Mouse (Mus musculus): ENCODE data around the gene Fbln2. TPM values are rescaled to one million over a fixed set of nuclear protein-coding genes. Genes with fewer than 3 reads are reported as not detected.

The Fbln2 gene
- polyA plus RNA-seq, 1 experiment from 2014 or later, result 162 TPM

- no peaks in the 10 kb centered on the region for H3K27me3 ChIP-seq (ENCODE audit: control insufficient read depth, insufficient read depth, low read length)
- no peaks in the 10 kb centered on the region; the same call in 1 of the 2 replicates for H3K36me3 ChIP-seq (ENCODE audit: control insufficient read depth, insufficient read depth)
- no peak overlapping the region for H3K27ac ChIP-seq (ENCODE audit: low read length)
- no peaks in the 10 kb centered on the region for H3K9me3 ChIP-seq (replicated peaks; ENCODE audit: control insufficient read depth, low read length)
- H3K4me3 ChIP-seq (ENCODE audit: low read length), result no peak overlapping the region
- H3K9ac ChIP-seq (ENCODE audit: low read length), result no peak overlapping the region
- no peak overlapping the region for H3K4me2 ChIP-seq (ENCODE audit: low read depth, low read length)
- WGBS, result 51% methylated on average over 3 of the region's 3 CpGs
- ATAC-seq (replicated peaks; ENCODE audit: extremely low read depth, insufficient read depth, low FRiP score), result no peak
- H3K4me1 ChIP-seq (ENCODE audit: control insufficient read depth, insufficient read depth, low read length), result no peaks in the 10 kb centered on the region
Observed at GRCm38 (mm10) chr6:91174211-91174610, 38.0 kb upstream of the Fbln2 start.

- no peak for ATAC-seq (replicated peaks; ENCODE audit: extremely low read depth, insufficient read depth, low FRiP score)
Observed at GRCm38 (mm10) chr6:91180767-91181171, 31.5 kb upstream of the Fbln2 start.

GRCm38 (mm10) chr6:91181320-91181719, 30.9 kb upstream of the Fbln2 start:
- Histone ChIP-seq H3K9ac (ENCODE audit: low read length) (no peak overlapping the region), H3K9me3 (replicated peaks; ENCODE audit: control insufficient read depth, low read length) (no peaks in the 10 kb centered on the region), H3K4me3 (ENCODE audit: low read length) (no peak overlapping the region), H3K4me1 (ENCODE audit: control insufficient read depth, insufficient read depth, low read length) (peaks cover 12% of the 10 kb centered on the region), H3K27ac (ENCODE audit: low read length) (0 out of 2 replicates have a peak overlapping the region, but pooled peaks have one; percentile 6), H3K27me3 (ENCODE audit: control insufficient read depth, insufficient read depth, low read length) (no peaks in the 10 kb centered on the region), H3K4me2 (ENCODE audit: low read depth, low read length) (no peak overlapping the region), H3K36me3 (ENCODE audit: control insufficient read depth, insufficient read depth) (no peaks in the 10 kb centered on the region)
- 73% methylated on average over 2 of the region's 2 CpGs for WGBS
- peak; percentile 31; the same call in 1 of the 2 replicates for ATAC-seq (replicated peaks; ENCODE audit: extremely low read depth, insufficient read depth, low FRiP score)

More at GRCm38 (mm10) chr6:91180767-91181171, 31.5 kb upstream of the Fbln2 start:
- H3K9me3 ChIP-seq (replicated peaks; ENCODE audit: control insufficient read depth, low read length), result no peaks in the 10 kb centered on the region
- H3K4me2 ChIP-seq (ENCODE audit: low read depth, low read length), result no peak overlapping the region
- H3K27ac ChIP-seq (ENCODE audit: low read length), result 0 out of 2 replicates have a peak overlapping the region, but pooled peaks have one; percentile 6
- H3K36me3 ChIP-seq (ENCODE audit: control insufficient read depth, insufficient read depth), result no peaks in the 10 kb centered on the region
- peaks cover 12% of the 10 kb centered on the region for H3K4me1 ChIP-seq (ENCODE audit: control insufficient read depth, insufficient read depth, low read length)
- WGBS, result 63% methylated on average over 9 of the region's 9 CpGs
- H3K27me3 ChIP-seq (ENCODE audit: control insufficient read depth, insufficient read depth, low read length), result no peaks in the 10 kb centered on the region
- H3K4me3 ChIP-seq (ENCODE audit: low read length), result no peak overlapping the region
- H3K9ac ChIP-seq (ENCODE audit: low read length), result no peak overlapping the region

GRCm38 (mm10) chr6:91182075-91182490, 30.2 kb upstream of the Fbln2 start:
- Histone ChIP-seq H3K27me3 (ENCODE audit: control insufficient read depth, insufficient read depth, low read length) (no peaks in the 10 kb centered on the region), H3K4me2 (ENCODE audit: low read depth, low read length) (no peak overlapping the region), H3K9ac (ENCODE audit: low read length) (no peak overlapping the region), H3K4me3 (ENCODE audit: low read length) (no peak overlapping the region), H3K9me3 (replicated peaks; ENCODE audit: control insufficient read depth, low read length) (no peaks in the 10 kb centered on the region), H3K27ac (ENCODE audit: low read length) (no peak overlapping the region), H3K36me3 (ENCODE audit: control insufficient read depth, insufficient read depth) (no peaks in the 10 kb centered on the region), H3K4me1 (ENCODE audit: control insufficient read depth, insufficient read depth, low read length) (peaks cover 12% of the 10 kb centered on the region)
- WGBS, result 55% methylated on average over 4 of the region's 4 CpGs
- no peak for ATAC-seq (replicated peaks; ENCODE audit: extremely low read depth, insufficient read depth, low FRiP score)

GRCm38 (mm10) chr6:91183041-91183440, 29.2 kb upstream of the Fbln2 start:
- Histone ChIP-seq H3K4me3 (ENCODE audit: low read length) (no peak overlapping the region), H3K4me1 (ENCODE audit: control insufficient read depth, insufficient read depth, low read length) (peaks cover 19% of the 10 kb centered on the region), H3K4me2 (ENCODE audit: low read depth, low read length) (no peak overlapping the region), H3K27ac (ENCODE audit: low read length) (no peak overlapping the region), H3K27me3 (ENCODE audit: control insufficient read depth, insufficient read depth, low read length) (no peaks in the 10 kb centered on the region), H3K9ac (ENCODE audit: low read length) (no peak overlapping the region), H3K36me3 (ENCODE audit: control insufficient read depth, insufficient read depth) (no peaks in the 10 kb centered on the region), H3K9me3 (replicated peaks; ENCODE audit: control insufficient read depth, low read length) (no peaks in the 10 kb centered on the region)
- 37% methylated on average over 1 of the region's 1 CpGs for WGBS
- no peak for ATAC-seq (replicated peaks; ENCODE audit: extremely low read depth, insufficient read depth, low FRiP score)

GRCm38 (mm10) chr6:91183980-91184379, 28.3 kb upstream of the Fbln2 start:
- Histone ChIP-seq H3K9ac (ENCODE audit: low read length) (no peak overlapping the region), H3K9me3 (replicated peaks; ENCODE audit: control insufficient read depth, low read length) (no peaks in the 10 kb centered on the region), H3K36me3 (ENCODE audit: control insufficient read depth, insufficient read depth) (no peaks in the 10 kb centered on the region), H3K27ac (ENCODE audit: low read length) (no peak overlapping the region), H3K27me3 (ENCODE audit: control insufficient read depth, insufficient read depth, low read length) (no peaks in the 10 kb centered on the region), H3K4me3 (ENCODE audit: low read length) (no peak overlapping the region), H3K4me1 (ENCODE audit: control insufficient read depth, insufficient read depth, low read length) (peaks cover 19% of the 10 kb centered on the region), H3K4me2 (ENCODE audit: low read depth, low read length) (no peak overlapping the region)
- no peak for ATAC-seq (replicated peaks; ENCODE audit: extremely low read depth, insufficient read depth, low FRiP score)
- 51% methylated on average over 2 of the region's 2 CpGs for WGBS

- H3K4me3 ChIP-seq (ENCODE audit: low read length), result no peak overlapping the region
- H3K4me1 ChIP-seq (ENCODE audit: control insufficient read depth, insufficient read depth, low read length), result peaks cover 19% of the 10 kb centered on the region
- no peaks in the 10 kb centered on the region for H3K9me3 ChIP-seq (replicated peaks; ENCODE audit: control insufficient read depth, low read length)
- no peak overlapping the region for H3K9ac ChIP-seq (ENCODE audit: low read length)
- WGBS, result 75% methylated on average over 3 of the region's 3 CpGs
- H3K4me2 ChIP-seq (ENCODE audit: low read depth, low read length), result no peak overlapping the region
- H3K27me3 ChIP-seq (ENCODE audit: control insufficient read depth, insufficient read depth, low read length), result no peaks in the 10 kb centered on the region
- H3K36me3 ChIP-seq (ENCODE audit: control insufficient read depth, insufficient read depth), result no peaks in the 10 kb centered on the region
- no peak for ATAC-seq (replicated peaks; ENCODE audit: extremely low read depth, insufficient read depth, low FRiP score)
- H3K27ac ChIP-seq (ENCODE audit: low read length), result no peak overlapping the region
Observed at GRCm38 (mm10) chr6:91184776-91185175, 27.5 kb upstream of the Fbln2 start.

GRCm38 (mm10) chr6:91185502-91185901, 26.8 kb upstream of the Fbln2 start:
- H3K4me3 ChIP-seq (ENCODE audit: low read length), result no peak overlapping the region
- peaks cover 19% of the 10 kb centered on the region for H3K4me1 ChIP-seq (ENCODE audit: control insufficient read depth, insufficient read depth, low read length)
- no peaks in the 10 kb centered on the region for H3K9me3 ChIP-seq (replicated peaks; ENCODE audit: control insufficient read depth, low read length)
- no peaks in the 10 kb centered on the region for H3K27me3 ChIP-seq (ENCODE audit: control insufficient read depth, insufficient read depth, low read length)
- H3K27ac ChIP-seq (ENCODE audit: low read length), result no peak overlapping the region
- no peak overlapping the region for H3K9ac ChIP-seq (ENCODE audit: low read length)
- no peak for ATAC-seq (replicated peaks; ENCODE audit: extremely low read depth, insufficient read depth, low FRiP score)
- WGBS, result 84% methylated on average over 5 of the region's 5 CpGs
- H3K36me3 ChIP-seq (ENCODE audit: control insufficient read depth, insufficient read depth), result no peaks in the 10 kb centered on the region
- H3K4me2 ChIP-seq (ENCODE audit: low read depth, low read length), result no peak overlapping the region

- WGBS, result 56% methylated on average over 4 of the region's 4 CpGs
- H3K4me3 ChIP-seq (ENCODE audit: low read length), result no peak overlapping the region
- H3K27me3 ChIP-seq (ENCODE audit: control insufficient read depth, insufficient read depth, low read length), result no peaks in the 10 kb centered on the region
- no peak overlapping the region for H3K9ac ChIP-seq (ENCODE audit: low read length)
- H3K9me3 ChIP-seq (replicated peaks; ENCODE audit: control insufficient read depth, low read length), result no peaks in the 10 kb centered on the region
- H3K36me3 ChIP-seq (ENCODE audit: control insufficient read depth, insufficient read depth), result no peaks in the 10 kb centered on the region
- ATAC-seq (replicated peaks; ENCODE audit: extremely low read depth, insufficient read depth, low FRiP score), result no peak
- no peak overlapping the region for H3K4me2 ChIP-seq (ENCODE audit: low read depth, low read length)
- peaks cover 19% of the 10 kb centered on the region for H3K4me1 ChIP-seq (ENCODE audit: control insufficient read depth, insufficient read depth, low read length)
- no peak overlapping the region for H3K27ac ChIP-seq (ENCODE audit: low read length)
Observed at GRCm38 (mm10) chr6:91186161-91186931, 25.9 kb upstream of the Fbln2 start.
